Mouse (Mus musculus): ENCODE data around the gene Fam126a.

DNA sequence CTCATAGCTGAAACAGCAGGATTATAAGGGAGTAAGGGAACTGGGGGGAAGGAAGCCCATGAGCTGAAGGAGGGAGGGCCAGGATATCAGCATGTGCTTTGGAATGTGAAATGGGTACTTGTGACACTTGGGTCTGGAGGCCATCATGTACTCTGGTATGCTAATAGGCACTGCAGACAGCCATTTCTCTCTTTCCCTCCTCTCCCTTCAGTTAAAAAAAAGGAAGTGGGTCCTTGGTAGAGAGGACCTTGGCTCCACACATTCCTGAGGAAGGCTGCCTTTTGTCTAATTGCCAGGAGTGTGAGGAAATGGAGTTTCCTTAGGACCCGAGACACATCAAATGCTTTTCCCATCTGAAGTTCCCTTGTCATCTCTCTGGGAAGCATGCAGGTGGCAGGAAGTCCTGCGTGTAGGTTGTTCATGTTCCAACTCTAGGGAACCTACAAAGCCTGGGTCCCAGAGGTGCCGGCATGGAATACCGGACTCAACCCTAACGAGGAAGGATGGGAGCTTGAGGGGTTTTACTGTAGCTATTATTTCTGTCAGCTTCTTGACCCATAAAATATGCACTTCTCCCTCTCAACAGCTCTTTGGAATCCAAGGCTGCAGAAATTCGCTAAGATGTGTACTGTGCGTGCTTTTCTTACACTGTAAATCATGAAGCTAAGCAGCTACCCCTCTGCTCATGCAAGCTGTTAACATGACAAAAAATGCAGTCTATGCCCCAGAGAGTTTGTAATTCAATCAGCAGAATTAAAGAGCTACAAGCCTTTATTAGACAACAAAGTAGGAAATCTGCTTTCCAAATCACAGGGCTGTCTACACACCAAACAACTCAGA is 110.4 kb downstream of the Fam126a start:
- no peak for TF ChIP-seq CTCF (IDR thresholded peaks at IDR 0.05)
- peak; percentile 51 for TF ChIP-seq EP300 (IDR thresholded peaks at IDR 0.05)

Data from lung, postnatal 0 days (tissue).